Mouse (Mus musculus) ovary, adult 2 months (tissue): ENCODE data around the gene Fga. TPM values are rescaled to one million over a fixed set of nuclear protein-coding genes. Genes with fewer than 3 reads are reported as not detected.

Source experiments
- polyA plus RNA-seq: library from polyadenylated mRNA; depleted of rRNA; stranded (reverse); fragments of >200 nt; gene quantifications from 2 replicates; pipeline ENCODE4 v1.2.3, GENCODE M21; 2012; rRNA removed

Gene Fga
- polyA plus RNA-seq: 0.25 and 0.37 TPM in 2 replicates

DNA sequence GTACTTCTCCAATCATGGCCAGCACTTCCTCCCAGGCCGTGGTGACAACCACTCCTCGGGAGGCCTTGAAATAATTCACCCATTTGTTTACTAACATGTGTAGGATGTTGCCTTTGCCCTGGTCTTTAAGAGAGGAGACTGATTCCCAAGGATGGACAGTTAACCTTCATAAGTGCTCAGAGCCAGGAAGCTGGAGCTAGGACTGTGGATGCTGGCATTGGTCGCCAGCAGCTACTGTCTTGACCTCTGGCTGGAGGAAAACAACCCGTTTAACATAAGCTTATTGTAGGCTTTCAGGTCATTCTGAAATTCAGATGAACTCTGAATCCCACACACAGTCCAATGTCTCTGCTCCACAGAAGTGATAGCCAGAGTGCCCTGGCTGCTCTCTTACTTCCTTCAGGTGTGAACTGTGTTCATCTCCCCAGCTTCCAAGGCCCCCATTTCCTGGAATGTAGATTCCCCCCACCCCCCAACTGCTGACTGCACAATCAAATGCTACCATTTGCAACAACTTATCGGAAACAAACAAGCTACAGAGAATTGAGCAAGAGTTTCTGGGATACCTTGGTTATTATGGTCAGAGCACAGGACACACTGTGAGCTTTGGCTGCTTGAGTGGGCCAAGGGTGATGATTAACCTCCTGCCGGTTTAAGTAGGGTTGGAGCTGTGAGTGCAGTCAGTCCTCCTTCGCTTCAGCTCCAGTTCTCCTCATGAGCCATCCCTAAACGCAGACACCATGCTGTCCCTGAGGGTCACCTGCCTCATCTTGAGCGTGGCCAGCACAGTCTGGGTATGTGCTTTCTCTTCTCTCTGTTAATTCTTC, at the start of gene Fga:
TSS of gene Fga (plus strand) at position 602 of the 827 bp plus-strand sequence.

GRCm38 (mm10) chr3:83007557-83007956, 18.3 kb upstream of the Fga start, which contains the start of gene Fgg:
Gene Fgg (plus strand): TSS chr3:83007724.

GRCm38 (mm10) chr3:83049680-83050079, 23.8 kb downstream of the Fga start, which contains the start of gene Fgb:
Gene Fgb (minus strand): TSS chr3:83049863.

GRCm38 (mm10) chr3:83055281-83056038, 29.6 kb downstream of the Fga start, which contains the start of gene Plrg1:
Gene Plrg1 (plus strand): TSS chr3:83055522.

Other genes starting within 250 kb of the Fga start
- gene Rbm46, start 149.6 kb upstream of the Fga start, polyA plus RNA-seq: 0.07 TPM in 1 of 2 replicates, not detected in the other
- gene Lrat, start 122.1 kb upstream of the Fga start, polyA plus RNA-seq: 6.4 and 6.9 TPM in 2 replicates
- 0.36 and 1.6 TPM in 2 replicates for gene Fgg, start 18.4 kb upstream of the Fga start, polyA plus RNA-seq
- gene Fgb, start 23.8 kb downstream of the Fga start, polyA plus RNA-seq: 0.14 and 0.59 TPM in 2 replicates
- 33.7 and 43.1 TPM in 2 replicates for gene Plrg1, start 29.4 kb downstream of the Fga start, polyA plus RNA-seq
- 0.44 and 0.46 TPM in 2 replicates for gene Dchs2, start 101.9 kb downstream of the Fga start, polyA plus RNA-seq